Mouse (Mus musculus) layer of hippocampus, postnatal 14 days (tissue): ENCODE measurements at regions not wholly inside any gene's neighbourhood (a gene's known extent, or its start where the extent isn't known, plus 50 kb on each side); places are given as distances from the start of the nearest gene placed in this dataset.

Experiments used
- DNase-seq, 2 experiments: peaks; one replicate each; pipeline ENCODE4 v3.0.0; 2021 to 2022; ENCODE audit warnings: low spot score in 2 of 2, mixed read lengths in 1 of 2

- no peak for DNase-seq
Observed at GRCm38 (mm10) chr4:56620628-56621027, 119.2 kb upstream of the Gm26657 start.

- no peak for DNase-seq
Observed at GRCm38 (mm10) chr4:56619803-56620202, 120.1 kb upstream of the Gm26657 start.

- no peak for DNase-seq
Observed at GRCm38 (mm10) chr4:56619054-56619453, 120.8 kb upstream of the Gm26657 start.

- DNase-seq = no peak
Observed at GRCm38 (mm10) chr4:56618433-56618832, 121.4 kb upstream of the Gm26657 start.

GRCm38 (mm10) chr4:56617661-56618360 lies 122.1 kb upstream of the Gm26657 start:
- no peak for DNase-seq

GRCm38 (mm10) chr4:56612325-56612724 lies 127.5 kb upstream of the Gm26657 start:
- no peak for DNase-seq

- no peak for DNase-seq
Observed at GRCm38 (mm10) chr4:56611751-56612150, 128.1 kb upstream of the Gm26657 start.

- DNase-seq = no peak
Observed at GRCm38 (mm10) chr4:56610273-56610672, 129.6 kb upstream of the Gm26657 start.

GRCm38 (mm10) chr4:56608701-56609100 lies 131.2 kb upstream of the Gm26657 start:
- DNase-seq = no peak

GRCm38 (mm10) chr4:56598398-56598797 lies 141.5 kb upstream of the Gm26657 start:
- DNase-seq = no peak

- DNase-seq = no peak
Observed at GRCm38 (mm10) chr4:56597931-56598330, 141.9 kb upstream of the Gm26657 start.

GRCm38 (mm10) chr4:56582405-56582804 lies 157.5 kb upstream of the Gm26657 start:
- no peak for DNase-seq

- DNase-seq = no peak
Observed at GRCm38 (mm10) chr4:56576837-56577548, 162.9 kb upstream of the Gm26657 start.

GRCm38 (mm10) chr4:56552126-56552525 lies 187.7 kb upstream of the Gm26657 start:
- DNase-seq = peak in 1 of 2 experiments; percentile 4

- no peak for DNase-seq
Observed at GRCm38 (mm10) chr4:56533344-56533985, 206.4 kb upstream of the Gm26657 start.

- DNase-seq = no peak
Observed at GRCm38 (mm10) chr4:56532921-56533320, 206.9 kb upstream of the Gm26657 start.

- DNase-seq = no peak
Observed at GRCm38 (mm10) chr4:56528571-56528970, 211.3 kb upstream of the Gm26657 start.

GRCm38 (mm10) chr4:56524430-56524985 lies 215.4 kb upstream of the Gm26657 start:
- peak; percentile 21 to 47 for DNase-seq

GRCm38 (mm10) chr4:56507770-56508169 lies 232.1 kb upstream of the Gm26657 start:
- DNase-seq = no peak

- no peak for DNase-seq
Observed at GRCm38 (mm10) chr4:56506786-56507185, 233.1 kb upstream of the Gm26657 start.

- no peak for DNase-seq
Observed at GRCm38 (mm10) chr4:56506067-56506466, 233.8 kb upstream of the Gm26657 start.
